Mouse (Mus musculus): ENCODE results near the gene Ankrd34a. TPM values are rescaled to one million over a fixed set of nuclear protein-coding genes. Genes with fewer than 3 reads are reported as not detected.

Gene Ankrd34a
- total and polyA plus RNA-seq, 3 experiments, result 0.04 to 0.11 TPM; not detected in 1

GRCm38 (mm10) chr3:96596855-96597254 lies 419 bp downstream of the Ankrd34a start:
- H3K4me3 ChIP-seq (replicated peaks in 1 of 3; ENCODE audit: low read depth in 2 of 3, low read length in 2 of 3, poor library complexity in 1 of 3), result no peak overlapping the region
- dilution Hi-C loops (cut with MboI; ENCODE audit: extremely low pct_ligation_motif_present, extremely low pct_unique_long_range_greater_than_20kb, low sequenced_read_pairs), result no loop called here
- DNase-seq (ENCODE audit: extremely low read depth), result no peak
- H3K4me2 ChIP-seq (ENCODE audit: insufficient read depth, low read depth, poor library complexity, severe bottlenecking), result no peak overlapping the region
- no peak for TF ChIP-seq JUND (conservative IDR thresholded peaks at IDR 0.05; ENCODE audit: low read depth, low read length)
- TF ChIP-seq POLR2AphosphoS2 (IDR thresholded peaks at IDR 0.05; ENCODE audit: low read depth, low read length), result no peak
- TF ChIP-seq MAX (IDR thresholded peaks at IDR 0.05; ENCODE audit: low read length), result no peak
- TF ChIP-seq USF1 (IDR thresholded peaks at IDR 0.05; ENCODE audit: low read depth, low read length), result no peak
- no peak for TF ChIP-seq RCOR1 (conservative IDR thresholded peaks at IDR 0.05; ENCODE audit: low read depth, low read length)
- TF ChIP-seq JUN (IDR thresholded peaks at IDR 0.05; ENCODE audit: insufficient read depth, low read depth, low read length), result no peak
- TF ChIP-seq MAFK (IDR thresholded peaks at IDR 0.05; ENCODE audit: insufficient replicate concordance, low read length), result no peak
- no peak for TF ChIP-seq ZKSCAN1 (IDR thresholded peaks at IDR 0.05; ENCODE audit: borderline replicate concordance, low read depth, low read length)
- no peak for TF ChIP-seq ZC3H11A (IDR thresholded peaks at IDR 0.05; ENCODE audit: low read depth, low read length)
- no peak for TF ChIP-seq IRF4 (IDR thresholded peaks at IDR 0.05; ENCODE audit: low read depth, low read length)
- TF ChIP-seq ZMIZ1 (IDR thresholded peaks at IDR 0.05; ENCODE audit: low read depth, low read length), result no peak
- TF ChIP-seq NELFE (IDR thresholded peaks at IDR 0.05; ENCODE audit: low read depth, low read length), result no peak
- TF ChIP-seq TCF12 (IDR thresholded peaks at IDR 0.05; ENCODE audit: low read depth, low read length), result no peak
- in situ Hi-C loops (cut with MboI; ENCODE audit: low pct_ligation_motif_present, low pct_unique_long_range_greater_than_20kb, low sequenced_read_pairs), result no loop called here
- H3K9me3 ChIP-seq (replicated peaks; ENCODE audit: low read length), result peaks cover 14% of the 10 kb centered on the region
- H3K36me3 ChIP-seq (replicated peaks in 1 of 2; ENCODE audit: control insufficient read depth in 1 of 2, insufficient read depth in 1 of 2, low read length in 1 of 2), result peaks cover 0 to 6% of the 10 kb centered on the region in 2 experiments
- no peak overlapping the region for H3K27ac ChIP-seq (ENCODE audit: insufficient read depth, low read depth)
- no peaks in the 10 kb centered on the region for H3K27me3 ChIP-seq (replicated peaks)
- no peaks in the 10 kb centered on the region for H3K79me2 ChIP-seq (replicated peaks; ENCODE audit: control insufficient read depth, extremely low read depth, insufficient read depth, poor library complexity, severe bottlenecking)
- peaks cover 2 to 24% of the 10 kb centered on the region in 2 experiments; a peak in 2 of 4 replicates for H3K4me1 ChIP-seq (ENCODE audit: control insufficient read depth in 1 of 2, insufficient read depth in 2 of 2)
- H3K9ac ChIP-seq (ENCODE audit: insufficient read depth, low read depth), result no peak overlapping the region

GRCm38 (mm10) chr3:96597435-96597891 lies 1.0 kb downstream of the Ankrd34a start:
- Histone ChIP-seq H3K4me1 (ENCODE audit: control insufficient read depth in 1 of 2, insufficient read depth in 2 of 2) (peaks cover 4 to 24% of the 10 kb centered on the region in 2 experiments; a peak in 2 of 4 replicates), H3K4me2 (ENCODE audit: insufficient read depth, low read depth, poor library complexity, severe bottlenecking) (no peak overlapping the region), H3K27ac (ENCODE audit: insufficient read depth, low read depth) (no peak overlapping the region), H3K9ac (ENCODE audit: insufficient read depth, low read depth) (no peak overlapping the region), H3K4me3 (replicated peaks in 1 of 3; ENCODE audit: low read depth in 2 of 3, low read length in 2 of 3, poor library complexity in 1 of 3) (no peak overlapping the region), H3K9me3 (replicated peaks; ENCODE audit: low read length) (peaks cover 14% of the 10 kb centered on the region), H3K36me3 (replicated peaks in 1 of 2; ENCODE audit: control insufficient read depth in 1 of 2, insufficient read depth in 1 of 2, low read length in 1 of 2) (peaks cover 0 to 6% of the 10 kb centered on the region in 2 experiments), H3K79me2 (replicated peaks; ENCODE audit: control insufficient read depth, extremely low read depth, insufficient read depth, poor library complexity, severe bottlenecking) (no peaks in the 10 kb centered on the region), H3K27me3 (replicated peaks) (no peaks in the 10 kb centered on the region)
- in situ Hi-C loops (cut with MboI; ENCODE audit: low pct_ligation_motif_present, low pct_unique_long_range_greater_than_20kb, low sequenced_read_pairs), result no loop called here
- no peak for DNase-seq (ENCODE audit: extremely low read depth)
- dilution Hi-C loops (cut with MboI; ENCODE audit: extremely low pct_ligation_motif_present, extremely low pct_unique_long_range_greater_than_20kb, low sequenced_read_pairs), result no loop called here
- TF ChIP-seq NRF1 (IDR thresholded peaks at IDR 0.05; ENCODE audit: low read depth, low read length) (no peak), KAT2A (IDR thresholded peaks at IDR 0.05; ENCODE audit: insufficient replicate concordance, low read length) (no peak), MAFK (IDR thresholded peaks at IDR 0.05; ENCODE audit: insufficient replicate concordance, low read length) (no peak), UBTF (IDR thresholded peaks at IDR 0.05; ENCODE audit: low read depth, low read length) (no peak), NELFE (IDR thresholded peaks at IDR 0.05; ENCODE audit: low read depth, low read length) (no peak)

All from CH12.LX (cell line).